ENCODE assay signal across 8 mouse cellular contexts in the genomic region with DNA sequence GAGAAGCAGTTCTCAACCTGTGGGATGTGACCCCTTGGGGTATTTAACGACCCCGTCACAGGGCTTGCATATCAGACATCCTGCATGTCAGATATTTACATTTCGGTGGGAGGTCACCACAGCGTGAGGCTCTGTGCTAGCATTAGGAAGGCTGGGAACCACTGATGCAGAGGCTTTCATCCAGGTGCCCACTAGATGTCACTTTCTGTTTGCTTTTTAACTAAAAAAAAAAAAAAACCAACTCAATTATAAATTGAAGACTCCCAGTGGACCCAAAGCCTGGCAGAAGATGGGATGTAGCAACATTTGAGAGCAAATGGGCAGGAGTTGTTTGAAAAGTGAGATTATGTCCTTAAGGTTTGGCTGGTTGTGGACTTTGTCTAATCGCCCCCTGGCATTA. TPM values are rescaled to one million over a fixed set of nuclear protein-coding genes. Genes with fewer than 3 reads are reported as not detected.
A peak's percentile ranks its signal among the peaks of the same experiment; 100 is the strongest.
DNase-seq lines count a peak whose midpoint lies in the region; ATAC-seq and TF ChIP-seq lines count a peak whose summit lies in the region.

No protein-coding gene starts in this region.

- no peak overlapping the region for H3K27ac ChIP-seq in hindbrain, embryonic 11.5 days (ENCODE audit: low read depth, low read length)
- H3K27ac ChIP-seq in neural tube, embryonic 13.5 days (replicated peaks), result no peak overlapping the region

- no peak for TF ChIP-seq POLR2A in brain, embryonic 14.5 days (IDR thresholded peaks at IDR 0.05; ENCODE audit: borderline replicate concordance, extremely low read depth, insufficient read depth, insufficient read length, poor library complexity, severe bottlenecking)

- H3K4me1 ChIP-seq in hindbrain, embryonic 11.5 days (replicated peaks; ENCODE audit: control insufficient read depth, insufficient read depth, low read length), result no peaks in the 10 kb centered on the region
- peaks cover 12% of the 10 kb centered on the region for H3K4me1 ChIP-seq in neural tube, embryonic 13.5 days (replicated peaks)

- TF ChIP-seq CTCF in brain, embryonic 14.5 days (IDR thresholded peaks at IDR 0.05; ENCODE audit: borderline replicate concordance, extremely low read depth, insufficient read depth, insufficient read length), result peak; percentile 46; the same call in 1 of the 2 replicates

- 23% methylated on average over 5 of the region's 5 CpGs for WGBS in hindbrain, embryonic 11.5 days
- 22% methylated on average over 5 of the region's 5 CpGs for WGBS in neural tube, embryonic 13.5 days

- no peak overlapping the region for H3K9ac ChIP-seq in hindbrain, embryonic 11.5 days (ENCODE audit: low read depth, low read length)
- no peak overlapping the region for H3K9ac ChIP-seq in neural tube, embryonic 13.5 days

- ATAC-seq in frontal cortex, adult (ENCODE audit: low TSS enrichment), result peak; percentile 66
- ATAC-seq in hindbrain, embryonic 11.5 days (ENCODE audit: low FRiP score), result peak; percentile 53; the same call in 1 of the 2 replicates
- peak; percentile 62 for ATAC-seq in neural tube, embryonic 13.5 days (ENCODE audit: low read depth)
- ATAC-seq in erythroblast, adult 5-6 weeks (replicated peaks; ENCODE audit: low FRiP score, poor library complexity, severe bottlenecking), result no peak

- no peaks in the 10 kb centered on the region for H3K36me3 ChIP-seq in hindbrain, embryonic 11.5 days (ENCODE audit: control insufficient read depth, insufficient read depth, low read length)
- peaks cover 3% of the 10 kb centered on the region for H3K36me3 ChIP-seq in neural tube, embryonic 13.5 days

- H3K4me3 ChIP-seq in hindbrain, embryonic 11.5 days (ENCODE audit: low read depth, low read length), result no peak overlapping the region
- no peak overlapping the region for H3K4me3 ChIP-seq in neural tube, embryonic 13.5 days

- no peaks in the 10 kb centered on the region for H3K27me3 ChIP-seq in hindbrain, embryonic 11.5 days (ENCODE audit: control insufficient read depth, insufficient read depth, low read length)
- no peaks in the 10 kb centered on the region for H3K27me3 ChIP-seq in neural tube, embryonic 13.5 days

- no peaks in the 10 kb centered on the region for H3K9me3 ChIP-seq in hindbrain, embryonic 11.5 days (ENCODE audit: control insufficient read depth, low read length)
- H3K9me3 ChIP-seq in neural tube, embryonic 13.5 days, result no peaks in the 10 kb centered on the region

- no peak for DNase-seq in frontal cortex, postnatal 14 days (ENCODE audit: low spot score in 2 of 2)
- peak; percentile 37 for DNase-seq in 3134 (ENCODE audit: extremely low read depth, insufficient read length, low spot score)
- peak; percentile 70 for DNase-seq in brain, embryonic 14.5 days (ENCODE audit: low read depth)
- DNase-seq in hindbrain, embryonic 11.5 days (ENCODE audit: low spot score), result peak; percentile 34
- no peak for DNase-seq in ovary, postnatal 10 days (ENCODE audit: low spot score)

- H3K4me2 ChIP-seq in hindbrain, embryonic 11.5 days (replicated peaks; ENCODE audit: low read depth, low read length), result no peak overlapping the region
- H3K4me2 ChIP-seq in neural tube, embryonic 13.5 days, result no peak overlapping the region

RNA-seq across cellular contexts. Expression of gene Dut, which starts 16.1 kb away (rescaled TPM):
- 57.0 and 77.4 TPM in 2 replicates for polyA plus RNA-seq in brain, embryonic 14.5 days (2012; rRNA removed)
- polyA plus RNA-seq in hindbrain, embryonic 11.5 days (2014; fragmentation: Nextera tagmentation; extraction: Ambion mirVana), result 176 and 187 TPM in 2 replicates
- 64.7 and 72.2 TPM in 2 replicates for polyA plus RNA-seq in neural tube, embryonic 13.5 days (2015; fragmentation: Nextera tagmentation; extraction: Ambion mirVana)
- 37.2 and 67.4 TPM in 2 replicates for total RNA-seq in erythroblast, adult 5-6 weeks (2015; ENCODE audit: low replicate concordance)
- 39.2 and 80.6 TPM in 2 replicates for total RNA-seq in erythroblast, adult 5-6 weeks (2017; ENCODE audit: low replicate concordance)

Comparison
In these comparisons a context has a peak if more than half of its experiments do, and no peak if none do; other contexts are left out.
1. DNase-seq: peak in 3134 (single experiment), brain, embryonic 14.5 days (single experiment) and hindbrain, embryonic 11.5 days (single experiment); none in frontal cortex, postnatal 14 days (0 of 2) and ovary, postnatal 10 days (single experiment).